Mouse (Mus musculus) right cerebral cortex, postnatal 25 days (tissue): ENCODE measurements around the gene Setd3.
"Not testable (repeated sequence)": the region's sequence is repeated elsewhere in the genome, so short reads cannot be mapped to it uniquely, and the experiment has no call there.

Experiments
- DNase-seq: peaks from one replicate; pipeline ENCODE4 v3.0.0; 2022

The Setd3 gene

DNA sequence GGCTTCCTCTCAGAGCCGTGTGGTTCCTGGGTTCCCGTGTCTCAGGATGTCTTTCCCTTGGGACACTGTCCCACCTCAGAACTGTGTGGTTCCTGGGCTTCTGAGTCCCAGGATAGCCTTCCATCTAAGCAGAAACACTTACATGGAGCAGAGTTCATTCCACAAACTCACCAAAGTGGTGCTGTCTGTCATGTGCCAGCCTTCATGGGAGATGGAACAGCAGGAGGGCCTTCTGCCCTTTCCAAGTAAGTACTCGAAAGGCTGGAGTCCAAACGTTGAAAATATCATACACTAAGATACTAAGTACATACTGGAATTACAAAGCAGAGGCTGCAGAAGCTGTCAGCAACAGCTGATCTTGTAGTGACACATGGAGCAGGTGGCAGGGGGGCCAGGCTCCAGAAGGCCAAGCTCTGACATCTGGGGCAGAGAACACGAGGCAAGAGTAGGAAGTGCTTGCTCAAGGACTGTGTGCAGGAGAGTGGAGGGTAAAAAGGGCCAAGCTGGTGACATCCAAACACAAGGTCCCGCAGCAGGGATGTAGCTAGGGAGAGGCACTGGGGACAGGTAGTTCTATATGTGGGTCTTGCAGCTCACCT is 43.4 kb downstream of the Setd3 start:
- DNase-seq = no peak

GRCm38 (mm10) chr12:108133181-108133580 is 45.9 kb downstream of the Setd3 start:
- no peak for DNase-seq

- no peak for DNase-seq
Measured at GRCm38 (mm10) chr12:108132450-108133070, 46.6 kb downstream of the Setd3 start.

DNA sequence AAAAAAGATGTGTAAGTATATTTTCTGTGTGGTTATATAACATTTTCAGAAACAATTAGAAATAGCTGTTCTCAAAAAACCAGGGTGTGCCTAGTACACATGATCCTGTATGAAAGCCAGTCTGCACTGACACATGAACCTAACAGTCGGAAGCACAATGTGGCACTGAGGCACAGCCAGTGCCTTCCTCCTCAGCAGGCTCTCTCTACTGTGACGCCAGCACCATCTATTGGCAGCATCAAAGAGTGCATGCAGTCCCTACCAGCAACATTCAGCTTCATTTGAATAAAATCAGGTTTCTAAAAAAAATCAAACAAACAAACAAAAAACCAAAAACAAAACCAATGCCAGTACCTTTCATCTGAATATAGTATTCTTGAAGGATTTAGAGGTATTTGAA is 57.8 kb downstream of the Setd3 start:
- peak; percentile 67 for DNase-seq

DNA sequence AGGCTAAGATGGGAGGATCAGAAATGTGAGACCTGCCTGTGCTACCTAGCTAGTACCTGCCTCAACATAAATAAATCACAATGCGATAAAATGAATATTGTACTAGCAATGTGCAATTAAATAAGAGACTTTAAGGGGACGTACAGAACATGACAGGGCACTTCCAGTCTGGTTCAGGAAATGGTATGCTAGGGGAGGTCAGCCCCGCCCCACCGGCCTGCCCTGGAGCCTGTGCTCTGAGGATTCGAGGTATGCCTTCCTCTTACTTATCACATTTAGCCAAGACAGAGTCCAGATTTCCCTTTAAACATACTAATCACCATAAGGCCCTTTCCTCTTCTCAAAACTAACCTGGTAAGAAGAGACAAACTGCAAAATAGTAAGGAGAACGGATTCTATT is 58.7 kb downstream of the Setd3 start:
- no peak for DNase-seq

- no peak for DNase-seq
Measured at GRCm38 (mm10) chr12:108119930-108120329, 59.2 kb downstream of the Setd3 start.

- no peak for DNase-seq
Measured at GRCm38 (mm10) chr12:108118902-108119531, 60.1 kb downstream of the Setd3 start.

- no peak for DNase-seq
Measured at GRCm38 (mm10) chr12:108118503-108118901, 60.6 kb downstream of the Setd3 start.

DNA sequence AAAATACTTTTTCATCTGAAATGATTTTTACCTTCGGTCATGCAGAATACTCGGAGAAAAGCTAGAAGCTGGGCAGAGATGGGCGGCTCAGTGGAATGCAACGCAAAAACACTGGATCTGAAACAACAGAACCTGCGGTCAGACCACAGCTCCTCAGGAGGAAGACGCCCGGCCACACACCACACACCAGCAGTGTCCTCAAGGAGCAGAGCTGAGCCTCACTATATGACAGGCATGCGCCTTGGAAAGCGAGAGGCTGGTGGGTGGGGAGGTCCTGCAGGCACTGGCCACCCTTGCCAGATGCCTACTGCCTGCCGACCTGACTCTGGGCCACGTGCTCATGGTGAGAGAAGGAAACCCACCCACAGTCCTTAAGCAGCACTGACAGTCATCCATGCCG is 67.9 kb downstream of the Setd3 start:
- no peak for DNase-seq

- DNase-seq = no peak
Measured at GRCm38 (mm10) chr12:108110674-108111073, 68.4 kb downstream of the Setd3 start.

GRCm38 (mm10) chr12:108109732-108110131 is 69.4 kb downstream of the Setd3 start:
- no peak for DNase-seq

DNA sequence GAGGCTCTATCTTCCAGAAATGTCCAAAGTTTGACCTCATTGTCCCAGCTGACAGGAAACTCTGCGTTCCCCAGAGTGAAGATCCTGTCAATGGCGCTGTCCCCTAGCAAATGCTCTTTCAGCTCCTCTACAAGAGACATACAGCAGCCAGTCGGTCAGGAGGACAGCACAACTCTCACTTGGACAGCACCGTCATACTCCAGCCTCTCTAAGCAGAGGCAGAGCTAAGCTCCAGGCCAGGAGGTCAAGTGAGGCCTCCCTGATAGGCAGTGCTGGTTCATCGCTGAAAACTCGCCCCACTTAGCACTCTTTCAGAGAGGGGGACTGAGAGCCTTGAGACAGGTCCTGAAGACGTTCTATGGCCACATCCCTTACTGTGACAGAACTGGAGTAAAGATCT is 70.5 kb downstream of the Setd3 start:
- not testable (repeated sequence) for DNase-seq

GRCm38 (mm10) chr12:108103292-108103691 is 75.8 kb downstream of the Setd3 start:
- no peak for DNase-seq

- DNase-seq = no peak
Measured at GRCm38 (mm10) chr12:108102119-108102518, 77.0 kb downstream of the Setd3 start.

GRCm38 (mm10) chr12:108100181-108100580 is 78.9 kb downstream of the Setd3 start:
- DNase-seq = no peak

- no peak for DNase-seq
Measured at GRCm38 (mm10) chr12:108098201-108098980, 80.7 kb downstream of the Setd3 start.

GRCm38 (mm10) chr12:108097643-108098042 is 81.5 kb downstream of the Setd3 start:
- DNase-seq = peak; percentile 30

- DNase-seq = no peak
Measured at GRCm38 (mm10) chr12:108088253-108088652, 90.9 kb downstream of the Setd3 start.

DNA sequence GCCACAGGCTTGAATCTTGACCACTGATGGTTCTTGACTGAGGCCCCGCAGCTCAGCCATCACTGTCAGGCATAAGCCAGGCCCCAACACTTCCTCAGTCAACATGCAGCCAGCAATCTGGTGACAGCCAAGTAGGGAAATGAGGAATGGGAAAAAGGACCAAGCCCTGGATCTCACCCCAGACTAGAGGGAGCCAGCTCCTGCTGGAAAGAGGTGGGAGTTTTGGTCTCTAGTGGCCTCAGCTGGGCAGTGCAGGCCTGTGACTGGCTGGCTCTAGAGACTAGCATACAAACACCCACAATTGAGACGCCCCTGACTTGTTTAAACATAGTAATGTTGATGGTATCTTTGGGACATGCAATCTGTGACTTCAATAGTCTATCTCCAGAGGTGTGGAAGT is 91.6 kb downstream of the Setd3 start:
- DNase-seq = no peak

GRCm38 (mm10) chr12:108078122-108078752 is 100.9 kb downstream of the Setd3 start:
- no peak for DNase-seq

DNA sequence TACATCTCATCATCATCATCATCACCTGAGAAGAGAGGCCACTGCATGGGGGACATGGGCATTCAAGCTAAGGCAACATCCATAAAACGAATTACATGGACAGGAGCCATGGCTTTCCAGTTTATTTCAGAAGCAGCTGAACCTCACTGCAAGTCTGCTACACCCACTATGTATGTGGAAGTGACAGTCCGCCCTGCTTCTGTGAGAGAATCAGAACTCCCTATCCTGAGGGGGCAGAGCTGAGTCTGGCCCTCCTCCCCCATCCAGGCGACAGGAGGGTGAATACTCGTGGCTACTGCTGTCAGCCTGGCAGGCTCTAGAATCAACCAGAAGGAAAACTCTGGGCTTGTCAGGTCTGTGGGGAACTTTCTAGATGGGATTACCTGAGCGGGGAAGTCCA is 106.2 kb downstream of the Setd3 start:
- no peak for DNase-seq

GRCm38 (mm10) chr12:108070685-108071662 is 108.1 kb downstream of the Setd3 start:
- DNase-seq = no peak
